Mouse (Mus musculus) cerebellum, adult 2 months (tissue): ENCODE measurements around the gene Sspn.

Experiments used
- CTCF ChIP-seq: fragments of 200-500 bp; IDR thresholded peaks from 2 replicates; pipeline ENCODE4 v1.5.1; 2011; ENCODE audit warnings: low read depth, mild to moderate bottlenecking, control low read depth, low read length, moderate library complexity, borderline replicate concordance; ENCODE audit not compliant: insufficient read depth
- POLR2A ChIP-seq: fragments of 200-500 bp; IDR thresholded peaks from 2 replicates; pipeline ENCODE4 v1.6.1; 2011; ENCODE audit warnings: low read length, control low read depth, borderline replicate concordance; ENCODE audit not compliant: insufficient read depth

GRCm38 (mm10) chr6:145982335-145982734 is 50.9 kb downstream of the Sspn start:
- TF ChIP-seq POLR2A (no peak), CTCF (no peak)
